32 mouse cellular contexts compared by ENCODE assay signal in the genomic region with DNA sequence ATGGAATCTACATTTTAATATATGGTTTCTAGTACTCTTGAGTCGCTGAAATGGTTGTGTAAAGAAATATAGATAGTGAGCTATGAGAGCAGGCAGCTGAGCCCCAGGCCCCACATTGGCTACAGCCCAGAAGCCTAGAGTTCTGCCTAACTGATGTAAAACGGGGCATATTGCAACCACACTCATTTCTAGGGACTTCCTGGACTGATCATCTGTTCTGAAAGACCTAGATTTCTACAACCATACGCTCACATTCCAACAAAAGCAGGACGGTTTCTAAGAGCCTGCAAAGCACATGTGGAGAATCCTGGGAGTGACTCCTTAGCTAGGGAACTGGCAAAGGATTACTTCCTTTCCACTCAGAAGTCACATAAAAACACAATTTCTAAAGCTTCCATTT. TPM values are rescaled to one million over a fixed set of nuclear protein-coding genes. Genes with fewer than 3 reads are reported as not detected.
DNase-seq lines count a peak whose midpoint lies in the region; ATAC-seq and TF ChIP-seq lines count a peak whose summit lies in the region.
"Had no signal": no experiment of that assay in that cellular context is flagged by ENCODE, and none has a peak within 500 bp of the region (broad histone marks: within the 10 kb centered on the region; RNA-seq: fewer than 3 reads in every experiment).

No protein-coding gene starts in this region.

- H3K36me3 ChIP-seq in heart, embryonic 10.5 days: peaks cover 16% of the 10 kb centered on the region
- H3K36me3 ChIP-seq in heart, postnatal 0 days (replicated peaks; ENCODE audit: control insufficient read depth, insufficient read depth, low read length): peaks cover 19% of the 10 kb centered on the region; the same call in 1 of the 2 replicates
- peaks cover 9% of the 10 kb centered on the region; the same call in 1 of the 2 replicates for H3K36me3 ChIP-seq in lung, embryonic 15.5 days
- peaks cover 8% of the 10 kb centered on the region for H3K36me3 ChIP-seq in limb, embryonic 15.5 days
- H3K36me3 ChIP-seq: G1E; hindbrain, embryonic 13.5 days; liver, embryonic 15.5 days had no signal

- H3K27ac ChIP-seq in heart, embryonic 10.5 days: peak overlapping the region; percentile 69; the same call in 1 of the 2 replicates
- H3K27ac ChIP-seq in heart, postnatal 0 days (ENCODE audit: low read depth): peak overlapping the region; percentile 75
- peak overlapping the region; percentile 39 for H3K27ac ChIP-seq in lung, embryonic 15.5 days
- H3K27ac ChIP-seq in limb, embryonic 15.5 days: peak overlapping the region; percentile 65
- H3K27ac ChIP-seq: forebrain, embryonic 13.5 days; hindbrain, embryonic 13.5 days; kidney, postnatal 0 days; liver, embryonic 15.5 days; midbrain, embryonic 12.5 days; stomach, postnatal 0 days had no signal

- no peak overlapping the region for H3K9ac ChIP-seq in heart, postnatal 0 days (replicated peaks; ENCODE audit: low read depth, low read length)
- H3K9ac ChIP-seq in lung, embryonic 15.5 days: no peak overlapping the region
- H3K9ac ChIP-seq in limb, embryonic 15.5 days: no peak overlapping the region
- H3K9ac ChIP-seq: forebrain, embryonic 13.5 days; hindbrain, embryonic 13.5 days; liver, embryonic 15.5 days; midbrain, embryonic 12.5 days had no signal

- peaks cover 70% of the 10 kb centered on the region for H3K4me1 ChIP-seq in heart, embryonic 10.5 days
- H3K4me1 ChIP-seq in heart, postnatal 0 days (ENCODE audit: control insufficient read depth, insufficient read depth): peaks cover 68% of the 10 kb centered on the region
- H3K4me1 ChIP-seq in lung, embryonic 15.5 days: peaks cover 54% of the 10 kb centered on the region
- H3K4me1 ChIP-seq in limb, embryonic 15.5 days: peaks cover 46% of the 10 kb centered on the region

- WGBS in heart, embryonic 10.5 days: 67% methylated on average over 4 of the region's 4 CpGs
- WGBS in heart, postnatal 0 days: 30% methylated on average over 4 of the region's 4 CpGs
- WGBS in lung, embryonic 15.5 days: 31% methylated on average over 4 of the region's 4 CpGs
- WGBS in limb, embryonic 15.5 days: 26% methylated on average over 4 of the region's 4 CpGs

- no peak overlapping the region for H3K4me3 ChIP-seq in heart, embryonic 10.5 days
- H3K4me3 ChIP-seq in heart, postnatal 0 days (ENCODE audit: low read depth, low read length): no peak overlapping the region
- no peak overlapping the region for H3K4me3 ChIP-seq in lung, embryonic 15.5 days
- no peak overlapping the region for H3K4me3 ChIP-seq in limb, embryonic 15.5 days
- H3K4me3 ChIP-seq: erythroblast, embryonic 14.5 days; forebrain, embryonic 13.5 days; hindbrain, embryonic 13.5 days; liver, embryonic 15.5 days; midbrain, embryonic 12.5 days had no signal

- H3K4me2 ChIP-seq in heart, postnatal 0 days (ENCODE audit: low read depth, low read length): no peak overlapping the region
- no peak overlapping the region for H3K4me2 ChIP-seq in lung, embryonic 15.5 days
- H3K4me2 ChIP-seq in limb, embryonic 15.5 days: no peak overlapping the region
- H3K4me2 ChIP-seq: forebrain, embryonic 13.5 days; hindbrain, embryonic 13.5 days; liver, embryonic 15.5 days; midbrain, embryonic 12.5 days had no signal

- no peak for TF ChIP-seq CTCF in heart, postnatal 0 days (IDR thresholded peaks at IDR 0.05; ENCODE audit: low read depth)

- DNase-seq in heart, embryonic 10.5 days (ENCODE audit: low spot score): no peak
- no peak for DNase-seq in heart, adult 11 months
- DNase-seq in heart, postnatal 0 days (ENCODE audit: low spot score): no peak
- no peak for DNase-seq in heart, adult 9 months (ENCODE audit: low spot score in 2 of 2)
- DNase-seq in lung, adult 18-20 months: no peak
- DNase-seq: adrenal gland, postnatal 36 days; B cell, adult 2 months; cerebellum, adult 9-10 months; gastrocnemius, postnatal 36 days; kidney, adult 11 months; layer of hippocampus, postnatal 36 days; liver; lung, postnatal 10 days; thymus, adult 2 months; thymus, postnatal 4 days had no signal

- H3K27me3 ChIP-seq in heart, embryonic 10.5 days (ENCODE audit: insufficient read depth, poor library complexity, severe bottlenecking): no peaks in the 10 kb centered on the region
- H3K27me3 ChIP-seq in heart, postnatal 0 days (ENCODE audit: control insufficient read depth, insufficient read depth, low read length): no peaks in the 10 kb centered on the region
- no peaks in the 10 kb centered on the region for H3K27me3 ChIP-seq in lung, embryonic 15.5 days
- no peaks in the 10 kb centered on the region for H3K27me3 ChIP-seq in limb, embryonic 15.5 days
- H3K27me3 ChIP-seq: forebrain, embryonic 13.5 days; hindbrain, embryonic 13.5 days; liver, embryonic 15.5 days; midbrain, embryonic 12.5 days; Patski had no signal

- ATAC-seq in heart, postnatal 0 days (ENCODE audit: insufficient read depth, low read depth): no peak
- ATAC-seq in lung, embryonic 15.5 days (ENCODE audit: borderline replicate concordance, extremely low read depth, low FRiP score, low TSS enrichment): no peak
- no peak for ATAC-seq in limb, embryonic 15.5 days (ENCODE audit: insufficient number of reproducible peaks, low FRiP score, low TSS enrichment, low read depth)
- ATAC-seq: forebrain, embryonic 13.5 days; Patski had no signal

- no peak for TF ChIP-seq EP300 in heart, postnatal 0 days (IDR thresholded peaks at IDR 0.05; ENCODE audit: low read depth)

- H3K9me3 ChIP-seq in heart, embryonic 10.5 days: no peaks in the 10 kb centered on the region
- no peaks in the 10 kb centered on the region for H3K9me3 ChIP-seq in heart, postnatal 0 days (replicated peaks; ENCODE audit: control insufficient read depth, low read length)
- H3K9me3 ChIP-seq in lung, embryonic 15.5 days: no peaks in the 10 kb centered on the region
- no peaks in the 10 kb centered on the region for H3K9me3 ChIP-seq in limb, embryonic 15.5 days
- H3K9me3 ChIP-seq: forebrain, embryonic 13.5 days; G1E; hindbrain, embryonic 13.5 days; liver, embryonic 15.5 days; midbrain, embryonic 12.5 days had no signal

RNA-seq across cellular contexts. Expression of a gene that starts 9.8 kb away (rescaled TPM):
- polyA plus RNA-seq in heart, embryonic 10.5 days (2016; fragmentation: Nextera tagmentation; extraction: Ambion mirVana): not detected in 2 replicates
- total RNA-seq in heart, postnatal 0 days (2014; rRNA removed; ENCODE audit: low replicate concordance): not detected in 2 replicates
- polyA plus RNA-seq in heart, postnatal 0 days (2015; fragmentation: Nextera tagmentation; extraction: Ambion mirVana): not detected in 2 replicates
- not detected in 2 replicates for polyA plus RNA-seq in lung, embryonic 15.5 days (2015; fragmentation: Nextera tagmentation; extraction: Ambion mirVana)
- not detected in 2 replicates for polyA plus RNA-seq in limb, embryonic 15.5 days (2015; fragmentation: Nextera tagmentation; extraction: Ambion mirVana)
- total RNA-seq: CH12.LX; G1E; megakaryocyte progenitor cell, adult 5-6 weeks; monocyte, adult 5-6 weeks; neutrophil, adult 5-6 weeks had no signal
- polyA plus RNA-seq: embryonic facial prominence, embryonic 11.5 days; forebrain, embryonic 13.5 days; G1E; hindbrain, embryonic 13.5 days; kidney, postnatal 0 days; large intestine, adult 2 months; liver, embryonic 15.5 days; midbrain, embryonic 12.5 days; Patski; stomach, postnatal 0 days; thymus, adult 2 months had no signal

RNA-seq across cellular contexts. Expression of a gene that starts 22.0 kb away (rescaled TPM):
- polyA plus RNA-seq in heart, embryonic 10.5 days (2016; fragmentation: Nextera tagmentation; extraction: Ambion mirVana): 19.6 and 25.0 TPM in 2 replicates
- total RNA-seq in heart, postnatal 0 days (2014; rRNA removed; ENCODE audit: low replicate concordance): 43.7 and 68.4 TPM in 2 replicates
- 16.0 and 17.2 TPM in 2 replicates for polyA plus RNA-seq in heart, postnatal 0 days (2015; fragmentation: Nextera tagmentation; extraction: Ambion mirVana)
- polyA plus RNA-seq in lung, embryonic 15.5 days (2015; fragmentation: Nextera tagmentation; extraction: Ambion mirVana): 23.8 and 25.6 TPM in 2 replicates
- polyA plus RNA-seq in limb, embryonic 15.5 days (2015; fragmentation: Nextera tagmentation; extraction: Ambion mirVana): 25.0 and 28.0 TPM in 2 replicates
